Mouse (Mus musculus) kidney, adult 8-10 months (tissue): Measurements from ENCODE around the gene Gm27021.
A peak's percentile ranks its signal among the peaks of the same experiment; 100 is the strongest.

Experiments
- DNase-seq, 2 experiments: peaks; one replicate each; pipeline ENCODE4 v3.0.0; 2022

The Gm27021 gene

DNA sequence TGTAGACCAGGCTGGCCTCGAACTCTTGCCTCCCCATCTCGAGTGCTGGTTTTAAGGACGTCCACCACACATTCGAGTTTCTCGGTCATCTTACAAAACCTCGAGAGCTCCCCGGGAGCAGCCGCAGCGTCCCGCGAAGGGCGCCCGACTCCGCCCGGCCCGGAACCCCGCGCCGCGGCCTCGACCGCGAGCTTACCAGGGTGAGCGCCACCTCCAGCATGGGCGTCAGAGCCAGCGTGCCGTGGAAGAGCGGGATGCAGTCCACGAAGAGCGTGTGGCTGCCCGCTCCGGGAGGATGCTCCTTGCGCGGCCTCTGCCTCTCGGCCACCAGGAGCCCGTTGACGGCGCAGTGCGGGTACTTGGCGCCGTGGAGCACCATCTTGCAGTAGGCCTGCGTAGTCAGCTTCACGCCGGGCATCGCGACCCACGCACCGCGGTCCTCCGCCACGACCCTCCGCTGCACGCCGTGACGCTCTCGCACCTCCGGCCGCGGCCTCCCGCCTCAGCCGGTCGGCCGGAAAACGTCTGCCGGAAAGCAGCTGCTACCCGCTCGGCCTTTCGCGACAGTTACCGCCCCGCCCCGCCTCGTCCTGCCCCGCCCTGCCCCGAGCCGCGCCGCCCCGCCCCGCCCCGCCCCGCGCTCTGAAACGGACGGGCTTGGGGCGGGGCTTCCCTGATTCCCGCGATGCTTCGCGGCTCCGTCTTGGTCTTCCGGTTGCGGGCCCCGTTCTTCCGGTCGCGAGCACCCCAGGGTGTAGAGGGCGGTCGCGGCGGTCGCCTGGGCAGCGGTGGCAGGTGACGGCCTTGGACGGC, at the start of gene Gm27021, which contains the start of gene Cox4i1:
Gene Gm27021 (minus strand): TSS at position 519 of the 813 bp plus-strand sequence.
Gene Cox4i1 (plus strand): TSS at position 662 of the 813 bp plus-strand sequence.
- peak; percentile 90 for DNase-seq

DNA sequence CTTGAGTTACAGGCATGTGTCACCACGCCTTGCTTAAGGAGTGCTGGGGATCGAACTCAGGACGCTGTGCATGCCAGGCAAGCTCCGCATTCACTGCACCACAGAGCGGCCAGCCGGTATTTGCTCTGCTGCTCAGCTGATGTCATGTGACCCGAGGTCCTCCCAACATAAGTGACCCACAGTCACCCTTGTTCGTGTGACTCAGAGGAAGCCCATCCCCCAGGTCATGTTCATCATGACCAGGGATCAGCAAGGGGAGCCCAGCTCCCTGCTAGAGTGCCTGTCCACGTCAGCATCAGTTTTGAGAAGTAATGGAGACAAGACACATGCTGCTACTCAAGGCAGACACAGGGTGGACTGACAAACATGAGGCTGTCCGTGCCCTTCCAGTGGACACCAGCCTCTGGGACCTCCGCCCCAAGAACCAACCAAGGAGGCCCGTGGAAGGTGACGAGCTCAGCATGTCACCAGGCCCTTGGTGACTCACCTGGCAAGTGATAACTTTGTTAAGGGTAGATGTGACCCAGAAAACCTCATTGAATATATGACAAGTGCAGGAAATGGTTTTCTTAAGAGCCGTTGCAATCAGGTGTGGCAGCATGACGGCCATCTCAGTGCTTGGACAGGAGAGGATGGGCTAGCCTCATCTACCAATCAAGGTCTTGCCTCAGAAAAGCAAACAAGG, 48.3 kb upstream of the Gm27021 start:
- no peak for DNase-seq

GRCm38 (mm10) chr8:120715200-120715599, 47.3 kb upstream of the Gm27021 start:
- no peak for DNase-seq

DNA sequence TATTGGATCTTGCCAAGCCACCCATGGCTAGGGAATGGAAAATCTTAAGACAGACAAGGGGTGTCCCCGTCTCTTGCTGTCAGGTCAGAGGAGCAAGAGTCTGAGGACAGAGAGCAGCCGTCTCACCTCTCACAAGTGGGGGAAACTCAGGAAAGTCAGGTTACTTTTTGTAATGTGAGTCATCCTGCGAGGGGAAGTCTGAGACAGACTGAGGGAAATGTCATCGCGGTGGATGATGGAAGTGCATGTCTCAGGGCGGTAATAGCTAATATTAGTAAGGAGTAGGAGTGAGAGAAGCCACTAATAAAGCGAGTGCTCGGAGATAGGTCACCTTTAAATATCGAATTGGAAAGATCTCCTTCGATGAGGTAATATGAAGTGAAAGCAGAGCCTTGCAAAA, 41.3 kb upstream of the Gm27021 start:
- DNase-seq, result no peak

GRCm38 (mm10) chr8:120706193-120706592, 38.3 kb upstream of the Gm27021 start:
- no peak for DNase-seq

DNA sequence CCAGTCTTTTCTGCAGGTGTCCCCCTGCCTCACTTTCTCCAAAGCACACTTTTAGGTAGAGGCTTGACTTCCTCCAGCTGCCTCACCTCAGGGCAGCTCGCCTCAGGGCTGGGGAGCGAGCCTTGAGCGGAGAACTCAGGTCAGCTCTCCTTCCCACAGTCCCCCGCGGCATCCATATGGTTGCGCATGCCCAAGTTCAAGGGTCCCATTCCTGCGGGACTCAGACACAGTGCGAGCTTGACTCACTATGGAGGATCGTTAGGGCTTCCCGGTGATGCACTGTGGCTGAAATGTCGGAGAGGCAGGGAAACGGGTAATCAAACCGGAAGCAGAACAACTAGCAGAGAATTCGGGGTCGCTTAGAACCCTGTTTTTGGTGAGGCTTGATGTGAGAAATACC, 37.3 kb upstream of the Gm27021 start:
- DNase-seq, result no peak

DNA sequence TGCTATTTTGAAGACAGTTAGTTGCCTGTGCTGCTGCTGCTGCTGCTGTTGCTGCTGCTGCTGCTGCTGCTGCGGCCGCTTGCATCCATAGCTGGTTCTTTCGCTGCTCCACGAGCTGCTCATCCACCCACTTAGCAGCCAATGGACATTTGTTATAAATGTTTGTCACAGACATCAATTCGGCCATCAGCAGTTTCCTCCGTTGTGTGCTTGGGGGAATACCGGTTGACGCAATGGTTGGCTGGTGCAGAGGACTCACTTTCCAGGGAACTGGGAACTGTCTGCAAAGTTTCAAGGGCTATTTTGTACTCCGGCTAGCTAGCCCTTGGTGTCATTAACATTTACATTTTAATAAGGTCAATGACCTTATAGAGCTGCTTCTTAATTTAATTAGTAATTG, 36.3 kb upstream of the Gm27021 start:
- DNase-seq, result no peak

DNA sequence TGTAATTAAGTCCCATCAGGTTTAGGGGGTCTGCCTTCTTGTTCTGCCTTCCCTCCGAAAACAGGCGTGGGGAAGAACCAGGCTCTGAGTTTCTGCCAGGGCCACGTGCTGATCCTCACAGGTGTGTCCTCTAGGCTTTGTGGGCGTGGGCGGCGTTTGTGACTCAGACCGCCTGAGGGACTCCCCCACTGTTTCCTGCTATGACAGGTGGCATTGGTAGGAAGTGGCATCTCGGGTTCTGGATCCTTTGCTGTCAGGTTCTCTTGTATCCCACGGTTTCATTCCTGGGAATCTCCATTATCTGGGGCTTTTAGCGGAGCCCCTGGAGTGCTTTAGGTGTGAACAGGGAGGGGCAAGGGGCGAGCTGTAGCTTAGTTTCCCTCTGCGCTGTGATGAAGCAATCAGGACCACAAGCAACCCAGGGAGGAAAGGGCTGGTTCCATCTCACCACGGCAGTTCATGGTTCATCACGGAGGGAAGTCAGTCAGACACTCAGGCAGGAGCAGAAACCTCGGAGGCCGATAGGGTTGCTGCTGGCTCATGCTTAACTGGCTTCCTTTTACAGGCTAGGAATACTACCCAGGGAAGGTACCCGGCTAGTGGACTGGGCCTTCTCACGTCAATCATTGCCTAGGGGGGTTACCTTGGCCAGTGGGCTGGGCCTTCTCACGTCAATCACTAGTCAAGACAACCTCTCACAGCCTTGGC, 34.0 kb upstream of the Gm27021 start:
- DNase-seq, result no peak

GRCm38 (mm10) chr8:120700053-120700452, 32.2 kb upstream of the Gm27021 start:
- DNase-seq, result no peak

- no peak for DNase-seq
Measured at GRCm38 (mm10) chr8:120699565-120699964, 31.7 kb upstream of the Gm27021 start.

GRCm38 (mm10) chr8:120699079-120699478, 31.2 kb upstream of the Gm27021 start:
- DNase-seq, result no peak

- no peak for DNase-seq
Measured at GRCm38 (mm10) chr8:120698426-120698825, 30.5 kb upstream of the Gm27021 start.

- DNase-seq, result no peak
Measured at GRCm38 (mm10) chr8:120697979-120698272, 30.0 kb upstream of the Gm27021 start.

DNA sequence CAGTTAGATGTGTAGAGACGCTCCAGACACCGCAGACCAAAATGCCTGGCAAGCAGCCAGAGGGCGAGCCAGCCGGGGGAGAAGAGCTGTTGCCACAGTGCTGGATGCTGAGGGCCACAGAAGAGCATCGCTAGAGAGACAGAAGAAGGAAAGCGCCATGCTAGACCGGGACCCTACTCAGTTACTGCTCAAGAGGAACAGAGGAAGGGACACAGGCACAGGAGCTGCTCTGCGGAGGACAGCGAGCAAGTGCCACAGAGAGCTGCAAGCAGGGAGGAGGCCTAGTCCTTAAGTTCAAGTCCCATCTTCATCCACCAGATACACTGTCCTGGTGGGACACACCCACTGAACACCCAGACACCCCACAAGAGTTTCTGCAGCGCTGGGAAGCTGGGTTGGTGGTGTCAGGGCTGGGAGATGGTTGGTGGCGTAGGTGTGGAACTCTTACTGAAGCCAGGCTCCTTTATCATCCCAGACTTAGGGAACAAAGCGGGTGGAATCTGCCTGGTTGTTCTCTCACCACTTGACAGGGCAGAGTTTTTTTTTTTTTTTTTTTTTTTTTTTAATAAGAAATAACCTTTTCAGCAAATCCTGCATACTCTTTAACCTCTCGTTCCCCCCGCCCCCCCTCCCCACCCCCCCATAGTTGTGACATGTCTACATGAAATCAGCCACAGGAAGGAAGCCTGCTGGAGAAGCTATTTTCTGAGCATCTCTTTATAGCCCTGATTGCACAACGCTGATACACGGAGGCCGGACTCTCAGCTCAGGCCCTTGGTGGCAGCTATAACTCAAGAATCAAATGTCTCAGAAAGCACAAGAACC, 29.5 kb upstream of the Gm27021 start:
- no peak for DNase-seq

- DNase-seq, result no peak
Measured at GRCm38 (mm10) chr8:120696401-120697153, 28.7 kb upstream of the Gm27021 start.

- DNase-seq, result peak in 1 of 2 experiments; percentile 58
Measured at GRCm38 (mm10) chr8:120693861-120694493, 26.1 kb upstream of the Gm27021 start.

DNA sequence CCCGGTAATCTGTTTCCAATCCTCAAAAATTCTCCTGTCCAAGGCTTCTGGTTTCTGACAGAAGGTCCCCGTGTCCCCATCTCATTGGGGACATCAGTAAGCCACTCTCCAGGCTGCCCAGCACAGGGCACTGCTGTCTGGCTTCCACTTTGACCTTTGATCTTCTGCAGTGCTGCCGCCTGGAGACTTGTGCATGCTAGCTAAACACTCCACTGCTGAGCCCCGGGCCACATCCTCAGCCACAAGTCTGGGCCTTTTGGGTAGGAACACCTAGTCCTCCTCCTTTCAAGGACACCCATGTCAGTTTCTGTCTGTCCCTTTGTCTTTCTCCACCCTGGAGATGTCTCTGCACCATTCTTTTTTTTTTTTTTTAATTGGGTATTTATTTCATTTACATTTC, 25.1 kb upstream of the Gm27021 start:
- no peak for DNase-seq

- no peak for DNase-seq
Measured at GRCm38 (mm10) chr8:120688511-120688910, 20.6 kb upstream of the Gm27021 start.

DNA sequence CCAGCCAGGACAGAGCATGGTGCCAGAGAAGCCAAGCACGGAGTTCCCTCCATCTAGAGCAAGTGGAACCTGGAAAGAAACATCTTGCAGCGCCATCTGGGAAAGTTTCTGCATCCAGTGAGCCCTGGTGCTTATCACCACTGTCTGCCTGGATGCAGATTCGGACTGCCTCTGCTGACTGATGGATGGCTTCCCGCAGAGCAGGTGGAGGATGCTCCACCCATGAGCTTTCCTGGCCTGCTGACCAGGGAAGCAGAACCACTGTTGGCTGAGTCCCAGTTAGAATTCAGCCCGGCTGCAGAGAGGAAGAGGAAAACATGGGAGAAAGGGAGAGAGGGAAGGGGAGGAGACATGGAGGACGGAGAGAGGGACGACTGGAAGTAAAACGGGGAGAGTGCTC, 19.9 kb upstream of the Gm27021 start:
- DNase-seq, result peak; percentile 49

- DNase-seq, result no peak
Measured at GRCm38 (mm10) chr8:120686576-120686975, 18.7 kb upstream of the Gm27021 start.

GRCm38 (mm10) chr8:120686051-120686450, 18.2 kb upstream of the Gm27021 start:
- DNase-seq, result no peak

- no peak for DNase-seq
Measured at GRCm38 (mm10) chr8:120685591-120685990, 17.7 kb upstream of the Gm27021 start.
